Mouse (Mus musculus) stomach, embryonic 16.5 days (tissue): ENCODE results near the gene Slamf1. TPM values are rescaled to one million over a fixed set of nuclear protein-coding genes. Genes with fewer than 3 reads are reported as not detected.

Experiments
- polyA plus RNA-seq: library from polyadenylated mRNA; unstranded; fragments of >200 nt; fragmentation: Nextera tagmentation; extraction: Ambion mirVana; gene quantifications from 2 replicates; pipeline ENCODE4 v1.2.1, GENCODE M21; 2015

Slamf1 gene
- polyA plus RNA-seq, 1 experiment from 2014 or later: 0.21 TPM

Other genes starting within 250 kb of the Slamf1 start
- not detected in 2 replicates for gene Itln1, start 231.8 kb upstream of the Slamf1 start, polyA plus RNA-seq
- gene Cd244a, start 207.9 kb upstream of the Slamf1 start, polyA plus RNA-seq: 0.81 and 1.4 TPM in 2 replicates
- 0.62 and 0.84 TPM in 2 replicates for gene Ly9, start 159.7 kb upstream of the Slamf1 start, polyA plus RNA-seq
- 0.14 and 0.24 TPM in 2 replicates for gene Slamf7, start 114.1 kb upstream of the Slamf1 start, polyA plus RNA-seq
- gene Cd48, start 85.1 kb upstream of the Slamf1 start, polyA plus RNA-seq: 5.1 and 5.3 TPM in 2 replicates
- gene Cd84, start 72.6 kb downstream of the Slamf1 start, polyA plus RNA-seq: 2.3 and 2.9 TPM in 2 replicates
- not detected in 2 replicates for gene Gm10521, start 128.5 kb downstream of the Slamf1 start, polyA plus RNA-seq
- gene Slamf6, start 150.4 kb downstream of the Slamf1 start, polyA plus RNA-seq: 0.57 and 1.1 TPM in 2 replicates